Mouse (Mus musculus): ENCODE results near the gene AU040320. TPM values are rescaled to one million over a fixed set of nuclear protein-coding genes. Genes with fewer than 3 reads are reported as not detected.

The AU040320 gene
- 10 to 100 TPM; 49.5 to 65.4 (median 54.9) TPM for total RNA-seq (2022)

DNA sequence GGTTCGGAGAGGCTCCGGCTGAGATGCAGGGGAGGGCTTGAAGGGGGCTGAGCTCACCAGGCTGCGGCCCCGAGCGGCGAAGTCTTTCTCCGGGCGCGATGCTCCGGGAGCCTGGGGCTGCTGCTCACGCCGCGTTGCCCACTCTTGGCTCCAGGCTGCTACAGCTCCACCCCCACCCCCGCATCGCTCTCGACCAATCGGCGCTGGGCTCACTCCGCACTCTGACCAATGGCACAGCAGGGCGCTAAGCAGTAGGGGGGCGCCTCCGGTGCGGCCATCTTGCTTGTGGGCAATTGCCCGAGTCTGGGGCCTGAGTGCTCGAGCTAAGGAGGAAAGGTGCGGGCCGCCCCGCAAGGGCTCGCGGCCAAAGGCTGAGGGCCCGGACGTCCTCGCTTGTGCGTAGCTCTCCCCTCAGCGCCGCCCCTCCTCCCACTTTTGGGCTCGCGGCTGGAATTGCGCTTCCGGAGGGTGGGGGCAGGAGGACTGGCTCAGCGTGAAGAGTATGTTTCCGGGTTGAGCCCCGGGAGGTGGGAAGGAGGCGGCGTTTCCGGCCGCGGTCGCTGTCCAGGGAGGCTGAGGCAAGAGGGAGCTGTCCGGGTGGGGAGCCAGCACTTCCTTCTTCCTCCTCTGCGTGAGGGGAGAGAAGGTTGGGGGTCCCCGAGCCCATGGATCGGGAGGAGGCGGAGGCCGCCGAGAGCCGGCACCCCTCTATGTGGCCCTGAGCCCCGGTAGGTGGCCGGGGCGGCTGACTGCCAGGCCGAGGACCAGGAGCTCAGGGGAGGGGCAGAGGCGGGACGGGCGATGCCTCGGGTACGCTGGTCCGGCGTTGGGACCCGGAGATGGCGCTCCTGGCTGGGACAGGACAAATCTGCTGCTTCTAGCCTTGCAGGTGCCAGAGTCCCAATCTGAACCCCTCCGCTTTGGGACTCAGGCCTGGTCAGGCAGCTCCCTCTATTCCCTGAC, at the start of gene AU040320, which contains the start of gene Ncdn:
TSS of gene AU040320 (plus strand) at position 277 of the 963 bp plus-strand sequence.
TSS of gene Ncdn (minus strand) at position 171 of the 963 bp plus-strand sequence.
- DNase-seq, result peak; percentile 95

DNA sequence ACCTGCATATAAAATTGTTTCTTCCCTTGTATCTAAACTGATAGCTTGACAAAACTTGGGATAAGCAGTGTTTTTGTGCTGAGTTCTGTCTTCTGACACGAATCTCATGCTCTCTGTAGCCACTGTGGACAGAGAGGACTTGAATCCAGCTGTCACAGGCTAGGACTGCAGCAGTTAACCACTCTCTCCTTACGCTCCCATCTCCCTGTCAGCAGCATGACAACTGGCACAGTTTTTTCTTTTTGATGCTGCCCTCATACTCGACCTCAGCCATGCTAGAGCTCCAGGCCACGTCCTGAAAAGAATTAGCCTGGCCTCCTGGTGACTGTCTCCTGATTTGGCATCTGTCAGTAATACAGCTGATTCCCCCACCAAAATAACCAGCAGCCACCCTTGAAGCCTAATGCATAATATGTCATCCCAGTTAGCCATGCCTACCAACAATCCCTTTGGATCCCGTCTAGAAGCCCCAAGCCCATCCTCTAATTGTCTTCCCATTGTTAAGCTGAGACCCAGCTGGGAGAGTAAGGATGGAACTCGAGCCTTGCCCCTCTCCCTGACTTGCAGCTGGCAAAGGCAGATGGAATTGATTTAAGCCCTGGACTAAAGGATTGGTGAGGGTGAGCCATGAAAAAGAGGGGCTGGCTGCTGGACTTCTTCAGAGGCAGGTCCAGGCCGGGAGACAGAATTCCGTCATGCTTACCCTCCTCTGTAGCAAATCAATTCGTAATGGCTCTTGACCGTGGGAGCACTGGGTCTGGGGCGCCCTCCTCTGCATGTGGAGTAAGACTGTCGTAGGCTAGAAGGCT, 46.5 kb upstream of the AU040320 start:
- DNase-seq, result no peak

DNA sequence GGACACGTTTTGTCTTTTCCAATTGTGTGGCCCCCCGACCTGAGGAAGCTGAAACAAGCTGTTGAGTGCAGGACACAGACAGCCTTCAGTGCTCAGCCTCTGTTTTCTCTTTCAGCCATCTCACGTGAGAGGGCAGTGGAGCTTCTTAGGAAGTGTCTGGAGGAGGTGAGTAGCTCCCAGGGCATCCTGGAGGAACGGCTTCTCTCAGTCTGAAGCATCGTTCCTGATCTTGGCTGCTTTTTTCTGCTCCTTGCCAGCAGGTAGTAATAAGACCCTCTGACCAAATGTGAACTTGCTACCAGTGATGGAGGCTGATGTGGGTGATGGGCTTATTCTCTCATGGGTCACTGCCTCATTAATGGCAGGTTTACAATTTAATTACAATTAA, 45.9 kb upstream of the AU040320 start:
- DNase-seq, result no peak

DNA sequence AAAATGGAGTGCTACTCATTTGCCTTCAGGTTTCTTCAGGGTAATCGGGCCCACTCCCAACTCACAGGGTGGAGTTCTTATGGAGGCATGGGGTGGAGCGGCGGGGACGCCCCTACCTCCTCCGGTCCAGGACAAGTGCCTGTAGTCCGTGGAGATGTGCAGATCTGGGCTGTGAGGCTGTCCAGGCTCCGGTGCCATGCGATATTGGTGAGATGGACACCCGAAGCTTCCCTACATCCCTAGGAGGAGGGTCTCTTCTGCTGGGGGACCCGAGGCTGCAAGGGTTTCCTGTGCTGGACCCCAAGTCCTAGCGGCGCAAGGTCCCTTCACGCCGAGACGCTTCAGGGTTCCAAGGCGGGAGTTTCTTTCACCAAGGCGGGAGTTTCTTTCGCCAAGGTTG, 21.2 kb upstream of the AU040320 start:
- no peak for DNase-seq

DNA sequence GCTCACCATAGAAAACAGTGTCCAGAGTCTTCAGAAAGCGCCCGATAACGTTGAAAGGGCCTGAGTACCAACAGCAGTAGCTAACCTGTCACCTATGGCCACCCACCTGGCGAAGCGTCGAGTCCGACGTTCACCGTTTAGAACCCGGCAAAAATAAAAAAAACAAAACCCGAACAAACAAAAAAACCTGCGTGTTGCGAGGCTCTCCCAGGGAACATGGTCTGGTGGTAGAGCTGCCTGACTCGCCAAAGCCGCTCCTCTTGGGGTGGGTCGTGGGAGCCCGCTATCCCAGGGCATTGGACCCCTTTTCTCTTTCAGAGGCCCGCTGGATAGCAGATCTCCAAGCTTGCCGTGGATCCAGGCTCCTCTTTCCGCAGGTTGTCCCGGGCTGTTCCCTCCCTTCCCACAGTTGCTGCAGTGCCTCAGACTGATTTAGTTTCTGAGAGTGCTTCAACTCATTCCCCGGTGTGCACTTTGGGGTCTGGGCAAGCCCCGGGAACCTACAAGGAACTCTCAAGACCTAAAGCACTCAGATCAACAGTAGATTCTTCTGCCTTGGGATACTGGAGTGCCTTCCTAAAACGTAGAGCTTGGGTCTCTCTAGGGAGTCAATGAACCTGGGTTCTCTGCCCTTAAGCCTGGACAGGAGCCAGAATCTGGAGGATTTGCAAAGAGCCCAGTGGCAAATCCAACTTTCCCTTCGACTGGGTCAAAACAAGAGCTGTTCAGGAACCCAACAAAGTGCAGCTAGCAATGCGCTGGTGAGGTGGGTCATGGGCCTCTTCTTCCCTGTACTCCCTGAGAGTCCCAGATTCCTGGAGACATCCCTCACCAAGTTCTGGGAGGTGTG, 20.6 kb upstream of the AU040320 start:
- no peak for DNase-seq

DNA sequence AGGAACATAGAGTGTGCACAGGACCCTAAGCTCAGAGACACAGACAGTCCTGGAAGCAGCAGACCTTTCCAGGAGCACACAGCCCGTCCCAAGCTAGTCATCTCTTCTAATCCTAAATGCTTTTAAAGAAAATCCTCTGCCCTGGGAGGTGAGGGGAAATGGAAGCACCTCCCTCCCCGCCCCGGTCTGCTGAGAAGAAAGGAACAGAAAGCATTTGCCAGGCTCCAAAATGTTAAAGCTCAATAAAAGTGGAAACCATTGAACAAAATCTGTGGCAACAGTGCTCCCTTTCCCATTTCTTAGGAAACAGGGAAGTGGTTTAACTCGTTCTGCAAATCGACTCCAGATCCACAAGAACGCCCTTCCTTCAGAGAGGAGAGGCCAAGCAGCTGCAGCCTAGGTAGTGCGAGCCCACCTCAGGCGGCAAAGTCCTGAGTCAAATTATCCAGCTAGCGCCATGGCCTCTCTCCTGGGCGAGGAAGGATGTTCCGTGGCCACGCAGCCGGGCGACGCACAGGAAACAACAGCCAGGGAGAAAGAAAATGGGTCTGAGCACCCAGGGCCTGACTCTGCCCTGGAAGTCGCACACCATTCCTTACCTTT, 19.2 kb upstream of the AU040320 start:
- no peak for DNase-seq

DNA sequence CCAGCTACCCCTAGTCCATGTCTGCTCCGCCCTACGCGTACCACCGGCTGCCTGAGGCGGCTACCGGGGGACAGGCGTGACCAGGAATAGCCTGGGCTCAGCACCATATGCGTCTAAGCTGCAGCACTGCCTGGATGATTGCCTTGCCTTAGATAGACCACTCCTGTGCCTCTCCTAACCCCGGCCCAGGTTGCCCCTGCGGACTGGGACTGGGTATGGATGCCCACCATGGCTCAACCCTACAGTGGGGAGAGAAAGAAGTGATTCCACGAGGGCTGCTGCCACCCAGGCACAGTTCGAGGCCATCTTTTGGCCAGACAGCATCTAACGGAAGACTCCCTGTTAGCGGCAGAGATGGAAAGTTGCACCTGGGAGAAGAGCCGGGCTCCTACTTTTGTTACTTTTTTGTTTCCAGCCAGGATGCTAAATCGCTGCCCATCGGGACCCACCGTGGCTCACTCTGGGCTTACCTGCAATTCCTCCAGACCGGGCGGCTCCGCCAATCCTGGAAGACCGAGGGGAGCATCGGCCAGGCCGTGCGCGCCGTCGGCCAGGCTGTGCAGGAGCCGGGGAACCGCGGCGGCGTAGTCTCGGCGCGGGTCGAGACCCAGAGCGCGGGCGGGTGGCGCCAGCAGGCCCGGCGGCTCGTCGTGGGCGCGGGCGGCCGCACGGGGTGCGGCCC, 18.5 kb upstream of the AU040320 start:
- no peak for DNase-seq

DNA sequence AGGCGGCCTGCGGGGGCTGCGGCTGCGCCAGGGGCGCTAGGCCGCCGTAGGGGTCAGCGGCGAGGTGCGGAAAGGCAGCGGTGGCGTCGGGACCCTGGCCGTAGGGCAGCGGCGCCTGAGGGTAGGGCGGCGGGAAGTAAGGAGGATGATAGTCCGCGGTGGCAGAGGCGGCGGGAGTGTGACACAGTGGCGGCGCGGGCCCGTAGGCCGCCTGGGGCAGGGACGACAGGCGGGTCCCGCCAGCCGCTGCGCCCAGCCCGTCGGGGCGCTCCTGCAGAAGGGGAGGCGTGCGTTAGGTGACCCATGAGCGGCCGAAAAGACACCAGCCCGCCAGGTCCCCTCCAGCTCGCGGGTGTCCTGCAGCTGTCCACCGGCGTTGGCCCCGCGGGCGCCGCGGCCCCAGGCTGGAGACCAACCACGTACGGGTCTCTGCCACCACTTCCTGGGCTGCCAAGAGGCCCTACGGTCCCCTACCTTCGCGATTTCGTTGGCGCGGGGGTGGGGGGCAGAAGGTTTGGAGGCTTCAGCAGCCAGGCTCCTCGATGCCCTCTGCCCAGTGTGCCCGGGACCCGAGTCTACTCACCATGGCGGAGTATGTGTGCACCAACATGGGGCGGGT, 17.9 kb upstream of the AU040320 start:
- DNase-seq, result no peak

DNA sequence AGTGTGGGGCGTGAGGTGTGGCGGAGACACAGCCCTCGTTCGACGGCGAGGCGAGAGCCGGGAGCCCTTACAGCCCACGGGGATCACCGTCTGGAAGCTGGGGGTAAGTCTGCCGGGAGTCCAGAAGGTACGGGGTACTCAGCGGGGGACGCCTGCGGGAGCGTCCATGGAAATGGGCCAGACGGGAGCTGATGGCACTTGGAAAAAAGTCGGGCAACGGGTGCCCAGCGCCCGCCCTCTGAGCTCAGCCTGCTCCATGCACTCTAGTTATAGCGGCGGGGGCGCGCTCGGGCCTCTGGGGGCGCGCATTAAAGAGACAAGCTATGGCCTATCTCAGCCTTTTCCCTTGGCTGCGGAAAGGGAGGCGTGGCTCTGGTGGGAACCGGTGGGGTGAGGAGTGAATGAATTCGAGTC, 17.3 kb upstream of the AU040320 start, which contains the start of gene Tfap2e:
TSS of gene Tfap2e (minus strand) at position 240 of the 414 bp plus-strand sequence.
- no peak for DNase-seq

DNA sequence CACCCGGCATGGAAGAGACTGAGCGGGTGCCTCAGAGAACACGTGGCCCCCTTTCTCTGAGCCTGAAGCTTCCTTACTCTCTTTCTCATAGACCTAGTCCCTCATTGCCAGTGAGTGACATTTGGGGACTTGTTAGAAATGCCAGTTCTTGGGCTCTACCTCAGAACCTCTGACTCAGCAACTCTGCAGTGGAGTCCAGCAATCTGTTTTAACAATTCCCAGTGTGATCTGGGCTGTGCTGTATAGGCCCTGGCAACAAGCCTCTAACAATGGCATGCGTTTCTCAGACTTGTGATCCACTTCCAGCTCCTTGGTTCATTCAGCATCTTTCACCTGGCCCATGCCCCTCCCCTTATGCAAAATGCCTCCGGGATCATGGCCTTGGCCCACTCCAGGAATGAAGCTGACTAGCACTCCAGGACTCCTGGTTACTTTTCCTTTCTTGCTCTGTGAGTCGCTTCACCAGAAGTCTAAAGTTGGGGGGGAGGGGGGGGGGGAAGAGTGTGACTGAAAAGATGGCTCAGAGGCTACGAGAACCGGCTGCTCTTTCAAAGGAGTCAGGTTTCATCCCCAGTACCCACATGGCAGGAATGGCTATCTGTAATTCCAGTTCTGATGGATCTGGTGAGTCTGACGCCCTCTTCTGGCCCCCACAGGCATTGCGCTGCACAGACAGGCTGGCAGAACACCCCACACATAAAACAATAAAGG, 13.2 kb upstream of the AU040320 start:
- DNase-seq, result no peak

DNA sequence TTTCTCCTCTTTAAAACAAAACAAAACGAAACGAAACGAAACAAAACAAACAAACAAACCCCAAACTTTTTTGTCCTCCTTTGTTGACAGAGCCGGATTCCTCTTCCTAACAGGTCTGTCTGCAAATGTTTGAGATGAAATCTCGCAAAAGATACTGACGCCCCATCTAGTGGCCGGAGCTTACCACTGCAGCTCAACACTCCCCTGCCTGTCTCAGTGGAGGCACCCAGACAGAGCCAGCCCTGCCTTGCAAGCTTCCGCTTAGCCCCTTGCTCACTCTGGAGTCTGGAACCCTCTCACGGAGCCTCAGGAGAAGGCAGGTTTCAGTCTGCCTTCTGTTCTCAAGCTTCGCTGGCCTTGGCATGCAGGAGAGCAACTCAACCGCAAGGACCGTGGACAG, 11.9 kb upstream of the AU040320 start:
- DNase-seq, result peak; percentile 65

DNA sequence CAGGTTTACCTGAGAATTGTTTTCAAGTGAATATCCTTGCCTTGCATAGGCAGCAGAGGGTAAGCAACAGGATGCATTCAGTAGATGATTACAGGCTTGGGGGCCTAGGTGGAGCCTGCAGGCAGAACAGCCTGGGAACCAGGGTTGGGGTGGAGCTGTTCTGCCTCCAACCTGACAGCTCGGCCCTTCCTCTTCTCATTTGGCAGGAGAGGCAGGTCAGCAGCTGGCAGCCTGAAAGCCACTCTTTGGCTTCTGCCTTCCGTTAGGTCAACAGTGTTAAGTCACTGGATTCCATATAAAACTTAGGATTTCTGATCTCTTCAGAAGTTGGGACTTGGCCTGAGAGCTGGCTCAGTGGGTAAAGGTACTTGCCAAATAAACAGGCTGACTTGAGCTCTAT, 10.4 kb upstream of the AU040320 start:
- DNase-seq, result no peak

DNA sequence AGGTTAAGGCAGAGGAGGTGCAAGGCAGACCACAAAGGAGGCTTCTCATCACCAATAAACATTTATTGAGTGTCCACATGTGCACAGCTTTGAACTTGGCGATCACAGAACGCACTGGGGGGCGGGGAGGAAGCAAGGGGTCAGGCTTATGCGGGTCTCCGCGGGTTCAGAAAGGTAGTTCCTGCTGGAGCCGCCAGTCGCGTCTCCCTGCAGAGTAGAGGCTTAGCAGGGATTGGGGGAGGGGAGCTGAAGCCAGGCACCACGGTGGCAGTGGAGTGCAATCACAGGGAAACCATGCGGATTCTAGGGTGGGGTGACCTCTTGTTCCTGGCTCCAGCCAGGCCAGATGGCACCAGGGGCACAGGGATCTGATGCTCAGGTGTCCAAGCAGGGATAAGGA, 9.6 kb upstream of the AU040320 start:
- DNase-seq, result no peak

DNA sequence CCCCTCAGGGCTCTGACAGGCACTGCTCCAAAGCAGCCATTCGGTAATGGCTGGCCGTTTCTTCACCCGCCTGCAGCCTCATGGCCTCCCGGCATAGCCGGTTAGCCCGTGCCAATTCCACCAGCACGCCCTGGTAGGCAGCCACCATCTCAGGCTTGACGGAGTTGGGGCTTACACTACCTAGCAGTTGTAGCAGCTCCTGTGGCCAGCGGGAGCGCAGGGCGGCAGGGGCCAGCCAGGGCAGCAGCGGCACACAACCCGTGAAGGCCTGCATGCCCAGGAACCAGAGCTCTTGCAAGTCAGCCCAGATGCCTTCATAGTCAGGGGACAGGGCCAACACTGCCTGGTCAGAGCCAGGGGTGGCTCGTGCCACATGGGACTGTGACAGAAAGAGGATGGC, 8.5 kb upstream of the AU040320 start:
- DNase-seq, result no peak

DNA sequence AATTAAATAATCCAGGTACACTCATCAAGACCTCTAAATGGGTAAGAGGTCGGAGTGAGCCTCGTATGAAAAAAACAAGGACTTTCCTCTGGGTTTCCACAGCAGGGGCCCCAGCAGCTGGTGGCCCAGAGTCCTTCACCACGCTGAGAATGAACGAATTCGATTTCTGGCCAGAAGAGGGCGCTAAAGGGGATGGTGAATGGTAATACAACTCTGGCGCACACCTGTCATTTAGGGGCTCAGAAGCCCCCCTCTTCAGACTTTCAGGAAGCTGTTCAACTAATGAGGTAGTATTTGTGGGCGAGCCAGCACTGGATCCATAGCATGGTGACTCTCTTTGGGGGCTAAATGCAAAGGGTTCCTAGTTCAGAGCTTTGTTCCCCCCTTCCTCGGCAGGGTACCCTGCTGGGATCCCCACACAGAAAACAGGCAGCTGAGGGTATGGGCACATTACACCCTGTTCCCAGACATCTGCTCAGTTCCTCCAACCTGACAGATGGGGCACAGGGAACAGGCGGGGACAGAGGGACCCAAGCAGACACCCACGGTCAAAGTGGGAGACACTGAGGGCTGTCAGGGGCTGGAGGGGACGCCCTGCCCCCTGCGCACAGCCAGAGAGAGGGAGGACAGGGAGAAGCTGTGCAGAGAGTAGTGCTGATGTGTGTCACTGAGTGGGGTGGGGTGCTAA, 7.7 kb upstream of the AU040320 start:
- no peak for DNase-seq

DNA sequence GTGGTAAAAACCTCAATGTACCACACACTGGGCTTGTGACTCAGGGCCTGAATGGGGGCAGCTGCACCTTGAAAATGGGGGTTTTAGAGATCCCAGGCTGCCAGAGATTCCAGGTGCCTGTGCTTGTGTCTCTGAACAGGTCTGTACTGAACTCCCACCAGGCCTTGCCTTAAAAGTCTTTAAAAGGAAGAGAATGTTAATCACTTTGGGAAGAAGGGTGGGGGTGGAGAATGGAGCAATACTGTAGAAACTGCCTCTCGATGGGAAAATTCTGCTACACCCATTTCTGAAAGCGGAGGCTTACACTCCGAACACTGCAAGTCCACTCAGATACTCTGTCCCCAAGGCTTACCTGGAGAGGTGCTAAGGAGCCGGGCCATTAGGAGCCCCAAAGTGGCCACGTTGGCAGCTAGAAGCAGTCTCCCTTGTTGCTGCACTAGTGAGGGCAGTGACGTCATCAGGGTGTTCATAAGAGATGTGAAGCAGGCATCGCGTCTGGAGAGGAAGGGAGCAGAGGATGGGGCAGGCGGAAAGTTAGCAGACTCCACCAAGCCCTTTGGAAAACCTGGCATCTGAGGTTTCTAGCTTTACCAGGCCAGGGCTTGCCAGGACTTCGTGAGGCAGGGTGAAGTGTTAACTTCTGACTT, 7.0 kb upstream of the AU040320 start:
- no peak for DNase-seq

DNA sequence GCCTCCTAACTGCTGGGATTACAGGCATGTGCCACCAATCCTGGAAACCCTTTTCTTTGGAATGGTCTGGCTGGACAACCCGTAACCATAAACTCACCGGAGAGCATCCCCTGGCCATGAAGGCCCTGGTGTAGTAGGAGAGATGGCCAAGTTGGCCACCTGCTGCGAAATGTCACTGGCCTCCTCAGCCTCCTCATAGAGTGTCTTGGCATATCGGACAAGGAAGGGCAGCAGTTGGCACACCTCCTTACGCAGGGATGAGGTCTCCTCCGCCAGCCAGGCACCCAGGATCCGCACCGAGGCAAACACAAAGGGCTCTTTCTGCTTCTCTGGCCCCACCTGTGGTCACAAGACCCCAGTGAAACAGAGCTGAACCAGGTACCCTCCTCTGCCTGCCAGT, 5.0 kb upstream of the AU040320 start:
- DNase-seq, result no peak

DNA sequence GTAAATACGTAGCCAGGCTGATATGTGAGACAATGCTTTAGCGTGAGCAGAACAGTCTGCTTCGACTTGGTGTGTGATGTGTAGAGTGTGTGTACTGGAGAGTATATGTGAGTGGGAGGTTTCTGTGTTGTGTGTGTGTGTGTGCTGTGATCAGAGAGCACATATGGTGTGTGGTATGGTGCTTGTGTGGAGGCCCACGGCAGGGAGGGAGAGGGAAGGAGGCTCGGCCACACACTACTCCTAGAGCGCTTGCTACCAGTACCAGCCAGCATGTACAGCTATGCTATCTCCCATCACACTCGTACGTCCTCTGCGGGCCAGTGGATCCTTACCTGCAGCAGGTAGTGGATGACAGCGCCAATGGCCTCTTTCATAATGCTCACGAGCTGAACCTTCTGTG, 3.8 kb upstream of the AU040320 start:
- no peak for DNase-seq
